Mouse (Mus musculus): ENCODE measurements around the gene Gm28051.

The Gm28051 gene

Small RNA genes within 50 kb of the gene (microRNA-seq; reads per million reads assigned to microRNA genes)
- 0 reads per million in 2 experiments for gene Mir1936

Data from adrenal gland (tissue).